Mouse (Mus musculus) heart, postnatal 0 days (tissue): ENCODE data around the gene Mbd3.

Source experiments
- CTCF ChIP-seq: IDR thresholded peaks from 2 replicates; pipeline ENCODE4 v1.5.1; 2016; ENCODE audit warnings: antibody characterized with exemption, control low read depth, low read depth
- EP300 ChIP-seq: IDR thresholded peaks from 2 replicates; pipeline ENCODE4 v1.6.1; 2016; ENCODE audit warnings: antibody characterized with exemption, low read depth

DNA sequence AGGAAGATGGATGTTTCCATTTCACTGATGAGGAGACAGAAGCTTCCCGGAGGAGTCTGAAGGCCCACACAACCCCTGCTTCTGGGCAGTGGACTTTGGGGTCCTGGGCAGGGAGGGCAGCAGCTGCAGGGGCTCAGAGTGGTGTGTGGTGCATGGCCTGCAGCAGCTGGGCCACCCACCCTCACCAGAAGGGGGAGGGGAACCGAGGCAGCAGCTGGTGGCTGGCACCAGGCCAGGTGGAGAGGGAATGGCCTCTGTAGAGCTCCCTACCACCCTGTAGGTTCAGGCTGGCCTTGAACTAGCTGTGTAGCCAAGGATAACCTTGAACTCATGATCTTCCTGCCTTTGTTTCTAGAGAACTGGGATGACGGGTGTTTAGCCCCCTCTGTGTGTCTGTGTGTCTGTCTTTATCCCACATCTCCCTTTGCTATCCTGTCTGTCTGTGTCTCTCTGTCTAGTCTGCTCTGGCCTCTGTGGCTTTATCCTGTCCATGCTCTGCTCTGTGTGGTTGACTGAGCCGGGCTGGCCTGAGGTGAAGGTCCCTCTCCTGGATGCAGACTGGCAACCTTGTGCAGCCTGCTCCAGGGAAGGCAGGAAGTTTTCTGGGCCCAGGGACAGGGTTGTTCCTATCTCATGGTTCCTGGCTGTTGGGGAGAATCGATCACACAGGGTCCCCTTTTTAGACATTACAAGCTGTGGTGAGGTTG, 45.1 kb upstream of the Mbd3 start:
- no peak for TF ChIP-seq CTCF
- TF ChIP-seq EP300: no peak
